Mouse (Mus musculus) kidney, adult 2 months (tissue): ENCODE measurements at regions not wholly inside any gene's neighbourhood (a gene's known extent, or its start where the extent isn't known, plus 50 kb on each side); places are given as distances from the start of the nearest gene placed in this dataset.

ENCODE experiments used
- DNase-seq: peaks from one replicate; pipeline ENCODE4 v3.0.0; 2021
- H3K27ac ChIP-seq: fragments of 200-500 bp; 2 replicates; pipeline ENCODE4 v1.5.1; 2012; ENCODE audit warnings: low read depth, low read length, control low read depth, inconsistent platforms; ENCODE audit not compliant: insufficient read depth
- H3K27me3 ChIP-seq: fragments of 200-500 bp; replicated peaks from 2 replicates; pipeline ENCODE4 v1.6.1; 2012; ENCODE audit warnings: mild to moderate bottlenecking, moderate library complexity, low read length, inconsistent platforms; ENCODE audit not compliant: control insufficient read depth, insufficient read depth
- H3K36me3 ChIP-seq: fragments of 200-500 bp; 2 replicates; pipeline ENCODE4 v1.6.1; 2012; ENCODE audit warnings: mild to moderate bottlenecking, moderate library complexity, low read length, inconsistent platforms; ENCODE audit not compliant: control insufficient read depth, insufficient read depth
- H3K4me1 ChIP-seq: fragments of 200-500 bp; 2 replicates; pipeline ENCODE4 v1.6.1; 2011; ENCODE audit warnings: low read length; ENCODE audit not compliant: control insufficient read depth, insufficient read depth
- H3K4me3 ChIP-seq: fragments of 200-500 bp; 2 replicates; pipeline ENCODE4 v1.5.1; 2011; ENCODE audit warnings: mild to moderate bottlenecking, low read depth, low read length, control low read depth; ENCODE audit not compliant: insufficient read depth
- CTCF ChIP-seq: fragments of 200-500 bp; conservative IDR thresholded peaks from 2 replicates; pipeline ENCODE4 v1.5.1; 2011; ENCODE audit warnings: low read depth, mild to moderate bottlenecking, control low read depth, low read length, moderate library complexity, mixed read lengths; ENCODE audit not compliant: insufficient read depth, insufficient read length
- POLR2A ChIP-seq: fragments of 200-500 bp; IDR thresholded peaks from one replicate; pipeline ENCODE4 v1.6.1; 2011; ENCODE audit warnings: low read depth, low read length, control low read depth
- WGBS: fragments of 180-500 bp; shearing (Covaris S2); methylation state at CpG from one replicate; pipeline ENCODE4 v1.1.7; 2018; 5-methylcytosine and 5-hydroxymethylcytosine counted together

GRCm38 (mm10) chr14:58174512-58174911 is 104.2 kb downstream of the Fgf9 start:
- 63% methylated on average over 6 of the region's 6 CpGs for WGBS
- Histone ChIP-seq H3K4me1 (peaks cover 3% of the 10 kb centered on the region; the same call in 1 of the 2 replicates), H3K36me3 (no peaks in the 10 kb centered on the region), H3K27ac (no peak overlapping the region), H3K4me3 (no peak overlapping the region), H3K27me3 (no peaks in the 10 kb centered on the region)
- TF ChIP-seq CTCF (no peak), POLR2A (no peak)
- DNase-seq: no peak

- no peak for DNase-seq
- H3K27ac ChIP-seq: no peak overlapping the region
Observed at GRCm38 (mm10) chr14:58168920-58169319, 98.6 kb downstream of the Fgf9 start.

More at GRCm38 (mm10) chr14:58168920-58169319, 98.6 kb downstream of the Fgf9 start:
- Histone ChIP-seq H3K27me3 (no peaks in the 10 kb centered on the region), H3K4me3 (no peak overlapping the region), H3K36me3 (no peaks in the 10 kb centered on the region), H3K4me1 (no peaks in the 10 kb centered on the region)
- TF ChIP-seq POLR2A (no peak), CTCF (no peak)
- 62% methylated on average over 5 of the region's 5 CpGs for WGBS
